Mouse (Mus musculus): ENCODE results near the gene Zfp36l1.

Gene Zfp36l1

DNA sequence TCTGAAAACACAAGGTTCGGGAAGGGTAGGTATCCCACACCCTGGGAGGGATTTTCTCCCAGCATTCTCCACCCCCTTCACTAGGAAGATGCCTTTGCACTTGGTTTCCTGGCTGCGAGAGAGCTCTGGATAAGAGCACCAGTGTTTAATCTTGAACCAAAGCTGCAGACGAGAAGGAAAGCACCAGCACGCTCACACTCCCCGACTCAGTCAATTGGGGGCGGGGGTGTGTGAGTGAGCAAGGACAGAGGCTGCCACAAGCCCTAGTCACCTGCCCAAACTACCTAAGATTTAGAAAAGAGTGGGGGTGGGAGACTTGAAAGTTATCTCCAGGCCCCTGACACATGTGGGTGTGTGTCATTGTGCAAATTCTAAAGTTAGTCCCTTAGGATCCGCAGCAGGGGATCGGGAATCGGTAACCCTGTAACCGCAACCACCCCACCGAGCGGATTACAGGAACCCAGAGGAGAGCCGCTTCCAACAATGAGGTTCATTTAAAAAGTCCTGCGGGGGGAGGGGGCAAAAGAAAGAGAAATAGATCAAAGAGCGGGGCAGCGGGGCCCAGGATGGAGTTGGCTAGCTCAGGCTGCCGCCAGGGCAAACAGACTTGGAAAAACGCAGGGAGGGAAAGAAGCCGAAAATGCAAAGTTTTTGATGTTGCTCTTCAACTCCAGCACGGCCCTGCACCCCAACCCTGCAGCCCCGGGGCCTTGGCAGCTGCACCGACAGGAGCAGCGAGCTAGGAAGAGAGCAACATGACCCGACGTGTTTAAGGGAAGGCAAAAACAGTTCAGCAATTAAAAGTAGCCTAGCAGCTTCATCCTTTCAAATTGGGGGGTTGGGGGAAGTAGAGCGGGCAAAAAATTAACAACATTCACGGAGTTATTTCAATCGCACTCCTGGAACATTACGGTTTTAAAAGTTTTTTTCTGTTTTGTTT is 1.4 kb downstream of the Zfp36l1 start:
- CTCF ChIA-PET, result interaction anchor here (0.5 to 1.7 kb wide), 2 partner anchors 21 to 669 kb away, joined by 3 to 8 read pairs; no protein-coding TSS in a partner anchor

DNA sequence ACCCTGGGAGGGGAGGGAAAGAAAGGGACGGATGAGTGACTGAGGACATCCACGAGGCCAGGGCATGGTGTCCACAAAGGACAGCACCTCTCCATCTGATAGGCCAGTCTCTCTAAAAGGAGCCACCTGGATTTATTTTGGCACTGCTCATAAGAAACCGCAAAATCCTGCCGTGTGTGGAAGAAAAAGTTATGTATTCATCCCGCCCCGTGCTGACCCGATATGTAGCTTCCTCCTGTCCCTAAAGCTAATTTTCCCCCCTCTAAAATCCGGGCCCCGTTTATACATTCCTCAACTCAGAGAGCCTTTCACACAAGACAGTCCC is 2.3 kb downstream of the Zfp36l1 start:
- CTCF ChIA-PET, result interaction anchor here (0.6 to 2.2 kb wide), 2 partner anchors 22 to 49 kb away, joined by 4 to 5 read pairs; no protein-coding TSS in a partner anchor

DNA sequence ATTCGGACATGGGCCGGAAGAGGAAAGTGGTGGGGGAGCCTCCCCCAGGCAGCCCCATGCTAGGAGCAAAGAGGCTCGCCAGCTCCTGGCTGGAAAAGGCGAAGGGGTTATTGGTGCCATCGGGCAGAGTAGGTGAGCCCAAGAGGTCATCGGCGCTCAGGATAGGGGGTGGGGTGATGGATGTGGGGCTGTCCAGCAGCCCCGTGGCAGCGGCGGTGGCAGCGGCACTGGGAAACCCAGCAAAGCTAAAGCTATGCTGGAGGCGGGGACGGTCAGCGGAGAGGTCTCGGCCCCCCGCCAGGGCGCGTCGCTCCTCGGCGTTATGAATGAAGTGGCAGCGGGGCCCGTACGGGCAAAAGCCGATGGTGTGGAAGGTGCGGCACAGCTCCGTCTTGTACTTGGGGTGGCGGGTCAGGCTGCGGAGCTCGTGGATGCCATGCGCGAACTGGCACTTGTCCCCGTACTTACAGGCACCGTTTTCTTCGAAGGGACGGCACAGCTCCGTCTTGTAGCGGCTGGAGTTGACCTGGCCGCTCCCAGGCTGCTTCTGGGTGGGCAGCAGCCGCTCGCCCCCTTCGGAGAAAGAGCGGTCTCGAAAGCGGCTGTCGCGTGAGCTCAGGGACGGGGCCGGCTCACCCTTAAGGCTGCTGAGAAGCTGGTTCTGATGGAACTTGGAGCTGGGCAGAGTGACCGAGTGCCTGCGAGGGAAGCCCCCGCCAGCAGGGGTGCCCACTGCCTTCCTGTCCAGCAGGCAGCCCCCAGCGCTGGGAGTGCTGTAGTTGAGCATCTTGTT is 2.9 kb downstream of the Zfp36l1 start:
- CTCF ChIA-PET, result interaction anchor here (0.6 to 2.2 kb wide), 4 partner anchors 21 to 107 kb away, joined by 4 to 13 read pairs (median 8); no protein-coding TSS in a partner anchor

DNA sequence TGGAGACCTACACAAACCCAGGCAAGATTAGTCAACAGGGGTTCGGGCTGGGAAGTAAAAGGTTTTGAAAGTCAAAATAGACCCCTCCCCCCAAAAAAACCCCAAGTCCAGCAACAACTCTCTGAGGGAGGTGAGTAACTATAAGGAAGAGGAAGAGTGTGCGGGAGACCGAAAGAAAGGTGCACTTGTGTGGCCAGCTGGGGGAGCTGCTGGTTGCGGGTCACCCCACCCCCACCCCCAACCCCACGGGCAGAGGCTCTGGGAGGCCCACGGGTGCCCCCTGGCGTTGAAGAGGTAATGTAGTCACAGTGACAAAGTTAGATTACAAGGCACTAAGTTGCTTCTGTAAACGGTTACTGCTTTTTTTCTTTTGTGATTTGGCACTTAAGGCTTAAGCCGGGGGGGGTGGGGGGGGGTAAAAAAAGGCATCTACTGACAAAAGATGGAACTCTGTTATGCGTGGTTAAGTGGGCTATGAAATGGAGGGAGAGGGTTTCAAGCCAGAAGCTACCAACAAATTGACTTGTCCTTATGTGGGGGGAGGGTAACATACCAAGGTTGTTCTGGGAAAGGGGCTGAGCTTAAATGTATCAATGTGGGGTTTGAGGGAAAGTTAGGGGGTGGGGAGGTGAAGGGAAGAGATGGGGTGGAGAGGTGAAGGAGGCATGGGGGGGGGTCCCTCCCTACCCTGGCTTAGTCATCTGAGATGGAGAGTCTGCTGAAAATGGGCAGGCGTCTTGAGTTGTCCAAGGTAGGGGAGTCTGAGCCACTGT is 3.7 kb downstream of the Zfp36l1 start:
- CTCF ChIA-PET, result interaction anchor here (0.8 to 2.2 kb wide), 4 partner anchors 22 to 480 kb away, joined by 4 to 13 read pairs (median 8); no protein-coding TSS in a partner anchor

DNA sequence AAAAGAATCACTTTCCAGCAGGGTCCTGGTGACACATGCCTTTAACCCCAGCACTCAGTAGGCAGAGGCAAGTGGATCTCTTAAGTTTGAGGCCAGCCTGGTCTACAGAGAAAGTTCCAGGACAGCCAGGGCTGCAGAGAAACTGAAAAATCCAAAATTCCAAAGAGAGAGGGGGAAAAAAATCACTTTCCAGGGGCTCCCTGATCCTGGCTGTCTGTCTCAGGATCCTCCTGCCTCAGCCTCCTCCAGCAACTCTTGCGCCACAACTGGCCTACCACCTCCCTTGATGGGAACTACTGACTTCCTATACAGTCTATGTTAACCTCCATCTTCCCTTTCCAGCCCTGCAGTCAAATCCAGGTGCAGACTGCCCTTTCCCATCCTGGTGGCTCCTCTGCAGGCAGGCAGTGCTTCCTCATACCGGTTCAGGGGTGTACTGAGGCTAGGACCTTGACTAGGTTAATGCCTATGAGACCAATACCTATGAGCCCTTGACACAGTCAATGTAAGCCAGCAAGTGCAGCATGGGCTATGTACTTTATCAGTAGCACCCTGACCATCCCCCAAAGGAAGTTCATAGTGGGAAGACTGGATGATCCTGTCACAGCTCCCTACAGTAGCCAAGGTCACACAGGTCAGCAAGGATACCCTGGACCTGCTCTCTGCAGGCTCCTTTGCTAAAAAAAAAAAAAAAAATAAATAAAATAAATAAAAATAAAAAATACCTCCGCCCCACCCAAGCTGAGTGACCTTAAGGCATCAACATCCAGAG is 5.7 kb downstream of the Zfp36l1 start:
- CTCF ChIA-PET, result interaction anchor here (0.5 to 0.8 kb wide), 3 partner anchors 181 to 493 kb away, joined by 3 to 17 read pairs (median 4); no protein-coding TSS in a partner anchor

DNA sequence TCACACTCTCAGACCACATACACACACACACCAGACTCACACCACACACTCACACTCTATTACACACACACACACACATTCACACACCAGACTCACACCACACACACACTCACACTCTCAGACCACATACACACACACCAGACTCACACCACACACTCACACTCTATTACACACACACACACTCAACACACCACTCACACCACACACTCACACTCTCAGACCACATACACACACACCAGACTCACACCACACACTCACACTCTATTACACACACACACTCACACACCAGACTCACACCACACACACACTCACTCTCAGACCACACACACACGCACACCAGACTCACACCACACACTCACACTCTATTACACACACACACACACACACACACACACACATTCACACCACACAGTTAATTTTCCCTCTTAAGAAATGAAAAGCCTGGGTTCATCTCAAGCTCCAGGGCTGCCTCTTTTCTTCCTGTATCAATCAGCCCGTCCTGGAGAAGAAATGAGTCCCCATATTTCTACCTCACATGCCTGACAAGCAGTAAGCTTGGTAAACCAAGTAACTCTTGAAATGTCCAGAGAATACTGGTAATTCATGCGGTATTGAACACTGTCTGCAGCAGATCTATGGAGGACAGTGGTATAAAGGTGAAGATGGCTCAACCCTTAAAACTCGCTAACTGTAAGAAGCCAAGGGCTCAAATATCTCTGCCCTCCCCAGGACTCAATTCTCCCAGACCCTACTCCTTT is 6.5 kb downstream of the Zfp36l1 start:
- CTCF ChIA-PET, result interaction anchor here (0.8 kb wide), 1 partner anchor 304 kb away, joined by 17 read pairs; no protein-coding TSS in a partner anchor

DNA sequence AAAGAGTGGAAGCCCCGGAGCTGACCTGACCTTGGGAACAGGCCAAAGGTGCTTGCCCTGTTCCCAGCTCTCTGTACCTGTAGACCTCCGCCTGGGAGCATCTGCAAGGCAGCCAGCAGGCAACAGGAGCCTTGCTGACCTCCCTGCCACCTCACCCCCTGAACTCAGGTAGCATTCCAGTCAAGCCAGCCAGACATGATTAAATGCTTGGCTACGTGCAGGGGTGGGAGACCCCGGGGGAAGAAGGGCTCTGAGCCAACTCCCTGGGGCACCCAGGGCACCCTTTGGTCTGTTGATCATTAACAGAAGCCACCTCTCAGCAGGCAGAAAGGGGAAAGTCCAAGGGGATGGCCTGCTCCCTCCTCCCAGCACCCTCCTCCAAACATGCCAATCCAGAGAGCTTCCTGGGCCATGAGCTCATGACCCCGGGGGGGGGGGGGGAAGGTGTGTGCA is 9.3 kb downstream of the Zfp36l1 start:
- CTCF ChIA-PET, result no interaction called here

DNA sequence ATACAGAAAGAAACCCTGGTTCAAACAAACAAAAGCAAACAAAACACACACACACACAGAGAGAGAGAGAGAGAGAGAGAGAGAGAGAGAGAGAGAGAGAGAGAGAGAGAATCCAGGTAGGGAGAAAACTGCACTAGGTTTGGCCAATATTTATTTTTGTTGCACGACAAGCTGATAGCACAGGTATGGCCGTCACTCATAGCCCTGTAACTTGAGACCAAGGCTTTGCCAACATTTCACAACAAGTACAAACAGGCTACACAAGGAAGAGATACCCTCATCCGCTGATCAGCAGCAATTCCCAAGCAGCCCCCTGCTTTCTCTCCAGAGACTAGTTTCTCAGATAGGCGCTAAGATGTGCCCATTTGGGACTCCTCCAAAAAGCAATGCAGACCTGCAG is 9.7 kb downstream of the Zfp36l1 start:
- CTCF ChIA-PET, result no interaction called here

DNA sequence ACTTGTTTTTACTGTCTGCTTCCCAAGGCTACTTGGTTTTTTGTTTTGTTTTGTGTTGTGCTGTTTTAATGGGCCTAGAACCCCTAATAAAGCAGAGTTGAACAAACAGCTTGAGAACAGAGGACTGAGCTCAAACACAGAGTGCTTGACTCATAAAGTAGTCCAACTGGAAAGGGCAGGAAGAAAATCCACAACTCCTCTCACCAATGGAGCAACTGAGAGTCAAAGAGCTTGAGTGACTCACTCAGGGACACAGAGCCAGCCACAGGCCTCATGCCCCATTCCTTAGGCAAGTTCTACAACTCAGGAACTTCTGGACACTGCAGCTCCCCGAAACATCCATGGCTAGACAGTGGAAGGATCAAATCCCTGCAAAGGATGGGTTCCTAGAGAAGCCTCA is 14.0 kb downstream of the Zfp36l1 start:
- CTCF ChIA-PET, result interaction anchor here (0.7 kb wide), 1 partner anchor 40 kb away, joined by 5 read pairs; no protein-coding TSS in a partner anchor

DNA sequence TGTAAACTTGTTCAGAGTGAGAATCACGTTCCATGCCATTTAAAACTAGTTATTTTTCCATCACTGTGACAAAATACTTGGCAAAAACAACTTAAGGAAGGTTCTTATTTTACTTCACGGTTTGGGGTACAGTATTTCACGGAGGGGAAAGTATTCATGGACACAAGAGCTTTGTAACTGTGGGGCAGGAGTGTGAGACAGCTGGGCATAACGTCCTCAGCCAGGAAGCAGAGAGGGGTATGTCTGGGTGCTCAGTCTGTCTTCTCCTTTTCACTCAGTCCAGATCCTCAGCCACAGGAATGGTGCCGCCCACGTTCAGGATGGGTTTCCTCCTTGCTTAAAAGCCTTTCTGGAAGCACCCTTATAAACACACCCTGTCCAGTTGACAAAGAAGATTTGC is 16.1 kb downstream of the Zfp36l1 start:
- CTCF ChIA-PET, result no interaction called here

DNA sequence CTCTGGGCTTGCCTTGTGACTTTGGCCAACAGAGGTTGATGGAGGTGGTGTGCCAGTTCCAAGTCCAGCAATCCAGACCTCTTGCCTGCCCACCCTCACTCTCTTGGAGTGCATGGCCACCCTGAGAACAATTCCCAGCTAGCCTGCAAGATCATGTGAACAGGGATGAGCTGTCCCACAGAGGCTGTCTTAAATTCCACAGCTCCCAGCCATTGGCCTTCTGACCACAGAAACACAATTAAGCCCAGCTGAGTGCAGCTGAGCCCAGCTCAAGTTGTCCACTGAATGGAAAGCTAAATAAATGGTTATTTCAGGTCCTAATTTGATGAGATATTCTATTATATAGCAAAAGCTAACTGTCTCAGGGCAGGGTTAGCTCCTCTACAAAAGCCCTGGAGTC is 20.0 kb downstream of the Zfp36l1 start:
- CTCF ChIA-PET, result interaction anchor here (0.7 kb wide), 1 partner anchor 491 kb away, joined by 6 read pairs; no protein-coding TSS in a partner anchor

DNA sequence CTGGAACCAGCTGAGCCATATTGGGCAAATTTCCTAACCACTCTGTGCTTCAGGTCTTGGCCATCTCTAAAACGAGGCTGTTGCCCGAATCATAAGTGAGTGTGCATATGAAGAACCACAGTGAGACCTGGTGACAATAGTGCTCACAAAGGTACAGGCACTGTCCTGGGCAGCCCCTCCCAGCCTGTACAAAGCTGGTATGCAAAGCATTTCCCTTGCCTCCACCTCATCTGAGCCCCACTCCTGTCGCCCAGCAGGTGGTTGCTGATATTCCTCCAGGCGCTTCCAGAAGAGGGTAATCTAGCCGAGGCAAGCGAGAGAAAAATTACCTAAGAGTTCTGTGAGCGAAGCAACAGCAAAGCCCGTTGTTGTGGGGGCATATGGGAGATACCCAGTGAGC is 21.7 kb downstream of the Zfp36l1 start:
- CTCF ChIA-PET, result interaction anchor here (0.7 kb wide), 1 partner anchor 35 kb away, joined by 5 read pairs; no protein-coding TSS in a partner anchor

DNA sequence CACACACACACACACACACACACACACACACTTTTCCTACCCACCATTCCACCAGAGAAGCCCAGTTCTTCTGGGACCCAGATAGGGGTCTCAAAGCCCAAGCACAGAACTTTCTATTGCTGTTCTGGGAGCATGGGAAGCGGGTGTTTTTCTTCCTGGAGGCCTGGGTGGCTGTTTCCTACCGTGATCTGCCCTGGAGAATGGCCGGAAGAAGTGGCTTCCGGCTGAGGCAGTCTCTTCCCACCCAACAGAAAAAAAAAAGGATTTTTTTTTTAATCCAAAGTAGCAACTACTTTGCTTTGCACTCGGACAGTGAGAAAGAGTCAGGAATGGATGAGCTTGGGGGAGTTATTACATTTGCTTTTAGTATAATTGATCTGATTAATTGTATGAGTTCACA is 22.3 kb downstream of the Zfp36l1 start:
- CTCF ChIA-PET, result interaction anchor here (0.6 to 0.7 kb wide), 2 partner anchors 35 to 106 kb away, joined by 4 to 5 read pairs; no protein-coding TSS in a partner anchor

DNA sequence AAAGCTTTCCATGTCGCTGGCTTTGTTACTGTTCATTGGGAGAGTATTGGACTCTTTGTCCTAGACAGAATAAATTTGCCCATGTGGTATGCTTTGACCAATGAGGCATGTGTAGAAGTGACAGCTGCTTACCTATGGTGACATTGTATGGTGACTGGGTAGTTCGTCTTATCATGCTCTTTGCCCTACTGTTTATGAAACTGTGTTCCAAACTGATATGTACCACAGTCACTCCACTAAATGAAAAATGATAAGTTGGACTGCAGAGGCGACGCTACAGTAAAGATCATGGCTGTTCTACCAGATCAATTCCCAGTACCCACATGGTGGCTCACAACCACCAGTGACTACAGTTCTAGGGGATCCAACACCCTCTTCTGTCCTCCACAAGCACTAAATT is 24.7 kb downstream of the Zfp36l1 start:
- CTCF ChIA-PET, result interaction anchor here (0.6 to 0.8 kb wide), 2 partner anchors 27 to 733 kb away, joined by 3 to 8 read pairs; no protein-coding TSS in a partner anchor

DNA sequence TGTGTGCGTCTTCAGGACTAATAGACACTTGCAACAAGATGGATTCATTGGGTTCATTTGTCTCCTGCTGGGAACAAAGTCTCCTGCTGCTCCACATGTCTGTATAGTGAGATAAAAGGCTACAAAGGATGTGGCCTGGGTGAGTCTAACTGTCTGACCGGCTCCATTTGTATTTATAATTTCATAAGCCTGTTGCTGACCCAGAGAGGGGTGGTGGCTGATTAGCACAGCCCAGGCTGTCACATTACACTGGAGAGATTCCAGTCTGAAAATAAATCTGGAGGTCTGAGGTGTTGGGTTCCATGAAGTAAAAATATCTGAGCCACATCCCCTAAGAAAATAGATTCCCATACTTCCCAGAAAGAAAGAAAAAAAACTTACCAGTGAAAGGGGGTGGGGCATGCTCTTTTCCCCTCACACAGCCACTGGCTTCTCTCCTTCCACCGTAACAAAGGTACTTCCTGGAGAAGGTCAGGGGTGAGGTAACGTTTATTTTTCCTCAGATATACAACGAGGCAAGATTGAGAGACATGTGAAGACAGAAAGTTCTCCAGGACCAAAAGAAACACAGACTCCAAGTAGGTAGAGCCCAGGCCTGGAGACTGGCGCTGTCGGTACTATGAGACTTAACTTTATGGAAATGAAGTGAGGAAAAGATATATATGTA is 28.2 kb downstream of the Zfp36l1 start:
- CTCF ChIA-PET, result no interaction called here

DNA sequence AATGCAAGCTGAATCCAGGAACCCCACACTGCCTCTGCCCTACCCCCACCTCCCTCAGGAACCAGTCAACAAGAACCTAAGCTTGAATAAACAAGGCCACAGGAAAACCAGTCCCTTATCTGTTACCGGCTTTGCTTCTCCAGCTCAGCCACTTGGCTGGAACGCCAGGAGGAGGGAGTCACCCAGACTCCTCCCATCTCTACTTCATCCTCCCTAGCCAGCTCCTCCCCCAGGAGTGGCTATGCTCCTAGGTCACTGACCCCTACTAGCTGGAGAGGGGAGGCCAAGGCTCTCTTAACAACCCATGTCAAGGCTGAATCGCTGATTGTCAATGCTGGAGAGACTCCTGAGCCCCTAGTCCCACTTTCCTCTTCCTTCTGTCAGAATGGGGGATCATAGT is 28.9 kb downstream of the Zfp36l1 start:
- CTCF ChIA-PET, result no interaction called here

DNA sequence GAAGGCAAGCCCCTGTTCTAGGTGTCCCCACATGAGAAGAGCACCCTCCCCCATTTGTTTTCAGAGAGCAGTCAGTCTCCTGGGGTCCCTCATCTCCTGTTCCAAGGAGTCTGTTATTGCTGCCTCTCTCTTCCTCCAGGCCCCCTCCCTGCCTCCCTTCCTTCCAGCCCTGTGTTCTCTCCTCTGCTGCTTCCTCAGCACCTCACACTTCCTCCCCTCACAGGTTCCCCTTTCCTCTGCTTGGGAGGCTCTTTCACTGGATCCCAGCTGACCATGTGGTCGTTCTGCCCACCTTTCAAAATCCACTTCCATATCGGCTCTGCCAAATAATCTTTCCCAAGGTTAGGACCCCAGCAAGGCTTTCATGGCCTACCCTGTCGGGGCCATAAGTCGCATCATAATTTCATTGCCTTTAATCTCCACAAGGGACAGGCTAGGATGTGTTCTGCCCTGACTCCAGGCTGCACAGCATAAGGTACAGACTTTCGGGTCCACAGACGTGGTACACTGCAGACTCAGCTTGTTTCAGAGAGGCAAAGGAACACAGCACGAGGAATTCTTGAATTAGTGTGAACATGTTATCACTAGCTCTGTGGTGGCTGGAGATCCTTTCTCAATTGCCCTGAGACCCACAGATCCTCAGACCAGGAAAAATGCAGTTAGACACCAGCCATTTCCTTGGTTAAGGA is 29.5 kb downstream of the Zfp36l1 start:
- CTCF ChIA-PET, result interaction anchor here (0.6 to 0.7 kb wide), 2 partner anchors 45 to 98 kb away, joined by 3 read pairs; no protein-coding TSS in a partner anchor

DNA sequence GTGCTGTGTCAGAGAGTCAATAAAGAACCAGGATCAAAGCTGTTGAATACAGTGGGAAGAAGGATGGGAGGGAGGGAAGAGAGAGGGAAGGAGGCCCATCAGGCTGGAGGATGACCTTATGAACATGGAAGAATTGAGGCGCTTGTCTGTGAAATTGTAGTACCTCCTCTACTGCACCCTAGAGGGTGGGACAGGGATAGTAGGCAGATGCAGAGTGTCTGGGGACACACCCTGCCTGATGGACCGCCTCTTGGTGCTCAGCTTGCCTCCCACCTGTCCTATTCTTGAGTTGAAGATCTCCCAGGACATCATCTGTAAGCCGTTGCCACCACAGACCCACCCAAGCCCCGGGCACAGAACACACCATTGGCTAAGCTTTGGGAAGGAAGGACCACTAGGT is 30.1 kb downstream of the Zfp36l1 start:
- CTCF ChIA-PET, result interaction anchor here (0.6 kb wide), 1 partner anchor 46 kb away, joined by 3 read pairs; no protein-coding TSS in a partner anchor
